Mouse (Mus musculus) gastrocnemius, postnatal 14 days (tissue): ENCODE results near the gene Fam53b. TPM values are rescaled to one million over a fixed set of nuclear protein-coding genes. Genes with fewer than 3 reads are reported as not detected.
A peak's percentile ranks its signal among the peaks of the same experiment; 100 is the strongest.

Source experiments
- DNase-seq: peaks from one replicate; pipeline ENCODE4 v3.0.0; 2021; ENCODE audit warnings: mixed read lengths
- intact Hi-C: fragments of 180-260 bp; cut with DNase I; formaldehyde crosslinking; loops from one replicate; pipeline ENCODE4 v1.15.1; 2025; ENCODE audit warnings: low total_unique reads
- total RNA-seq, 2 experiments: library from RNA; stranded (reverse); gene quantifications; 2 replicates each; pipeline ENCODE4 v1.2.3; 2021

Gene Fam53b
- total RNA-seq, 2 experiments from 2014 or later, result 19.5 to 24.1 TPM

DNA sequence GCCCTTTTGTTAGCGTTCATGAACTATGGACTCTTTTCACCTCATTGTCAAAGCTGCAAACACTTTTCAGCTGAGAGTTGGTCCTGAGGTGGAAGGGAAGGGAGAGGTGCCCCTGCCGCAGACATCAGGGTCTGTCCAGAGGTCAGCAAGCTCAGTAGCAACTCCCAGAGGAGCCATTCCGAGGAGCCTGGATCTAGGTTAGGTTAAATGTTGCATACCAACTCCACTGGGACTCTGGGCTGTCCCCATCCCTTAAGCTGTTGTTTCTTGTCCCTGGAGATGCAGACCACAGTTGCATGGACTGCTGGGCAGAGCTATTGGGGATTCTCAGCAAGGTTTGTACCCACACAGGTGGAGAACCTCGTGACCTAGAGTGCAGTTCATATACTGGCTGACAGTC, 114.5 kb downstream of the Fam53b start:
- intact Hi-C loops, result no loop called here
- no peak for DNase-seq

- DNase-seq, result no peak
- intact Hi-C loops, result no loop called here
Observed at GRCm38 (mm10) chr7:132698737-132699136, 114.9 kb downstream of the Fam53b start.

DNA sequence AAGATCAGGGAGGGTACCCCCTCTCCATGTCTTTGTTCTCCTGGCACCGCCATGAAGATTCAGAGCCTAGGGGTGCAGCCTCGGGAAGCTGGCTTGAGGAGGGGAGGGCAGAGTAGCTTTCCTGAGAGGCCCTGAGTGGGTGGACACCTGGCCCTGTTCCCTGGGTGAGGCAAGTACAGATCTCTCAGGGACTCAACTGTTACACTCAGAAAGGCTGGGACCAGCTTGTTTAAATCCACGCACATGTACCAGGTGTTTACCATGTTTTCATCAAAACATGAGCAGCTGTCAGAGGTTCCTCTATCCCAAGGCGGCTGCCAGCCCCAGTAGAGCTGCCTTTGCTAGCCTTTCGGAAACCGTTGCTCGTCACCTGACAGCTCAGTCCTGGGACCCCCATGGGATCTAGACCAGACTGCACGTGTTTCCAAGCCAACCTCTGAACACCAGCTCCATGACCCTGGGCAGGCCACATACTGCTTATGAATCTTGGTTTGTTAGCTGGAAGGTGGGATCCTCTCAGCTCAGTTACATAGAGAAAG, 116.4 kb downstream of the Fam53b start:
- intact Hi-C loops, result no loop called here
- DNase-seq, result no peak

GRCm38 (mm10) chr7:132693561-132693960, 120.1 kb downstream of the Fam53b start:
- no peak for DNase-seq
- intact Hi-C loops, result no loop called here

DNA sequence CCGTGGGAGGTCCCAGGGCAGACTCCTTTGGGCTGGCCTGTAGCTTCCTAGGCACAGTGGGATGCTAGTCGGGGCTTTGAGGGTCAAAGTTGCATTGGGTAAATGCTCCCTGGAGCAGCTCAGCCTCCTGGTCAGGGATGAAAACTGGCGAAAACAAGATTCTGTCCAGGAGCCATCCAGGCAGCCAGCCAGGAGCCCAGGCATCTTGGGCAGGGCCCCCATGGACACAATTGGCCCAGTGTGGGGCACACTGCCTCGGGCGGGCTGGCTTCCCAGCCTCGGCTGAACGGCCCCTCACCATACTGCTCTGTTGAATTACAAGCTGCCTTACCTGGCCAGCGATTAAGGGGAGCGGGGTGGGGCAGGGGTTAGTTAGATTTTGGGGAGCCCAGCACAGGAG, 121.0 kb downstream of the Fam53b start:
- intact Hi-C loops, result no loop called here
- DNase-seq, result no peak

GRCm38 (mm10) chr7:132690716-132691472, 122.8 kb downstream of the Fam53b start:
- no peak for DNase-seq
- intact Hi-C loops, result no loop called here

DNA sequence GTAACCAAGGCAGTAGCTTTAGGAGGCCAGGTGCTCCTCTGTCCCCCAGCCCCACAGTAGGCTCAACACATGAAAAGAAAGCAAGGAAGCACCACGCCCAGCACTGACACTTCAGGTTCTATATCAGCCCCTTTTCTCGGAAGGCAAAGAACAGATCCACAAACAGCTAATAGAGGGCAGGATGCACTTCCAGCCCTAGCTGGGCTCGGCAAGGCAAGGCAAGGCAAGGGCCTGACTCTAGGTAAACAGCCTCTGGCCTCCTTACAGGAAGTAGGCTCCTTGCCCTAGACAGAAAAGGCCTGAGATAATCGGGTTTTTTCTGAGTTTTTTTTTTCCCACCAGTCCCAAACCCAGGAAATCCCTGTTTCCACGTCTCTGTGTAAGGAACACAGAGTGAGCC, 124.0 kb downstream of the Fam53b start:
- intact Hi-C loops, result no loop called here
- no peak for DNase-seq

DNA sequence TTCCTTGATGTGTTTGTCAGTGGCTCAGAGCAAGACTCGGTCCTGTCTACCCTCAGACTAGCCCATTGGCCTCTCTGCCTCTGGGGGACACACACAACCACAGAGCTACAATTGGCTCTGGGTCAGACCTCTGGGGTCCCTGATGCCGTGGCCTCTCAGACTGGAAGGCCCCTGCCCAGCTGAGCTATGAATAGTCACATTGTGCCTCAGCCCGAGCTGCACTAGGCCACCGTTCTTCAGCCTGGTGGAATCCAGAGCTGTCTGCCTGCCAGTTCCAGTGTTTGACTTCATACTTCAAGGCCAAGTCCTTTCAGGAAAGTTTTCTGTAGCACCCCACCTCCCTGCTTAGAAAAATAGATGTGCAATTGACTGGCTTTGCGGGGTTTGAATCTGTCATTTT, 125.0 kb downstream of the Fam53b start:
- intact Hi-C loops, result no loop called here
- no peak for DNase-seq

GRCm38 (mm10) chr7:132687897-132688296, 125.8 kb downstream of the Fam53b start:
- DNase-seq, result no peak
- intact Hi-C loops, result no loop called here

DNA sequence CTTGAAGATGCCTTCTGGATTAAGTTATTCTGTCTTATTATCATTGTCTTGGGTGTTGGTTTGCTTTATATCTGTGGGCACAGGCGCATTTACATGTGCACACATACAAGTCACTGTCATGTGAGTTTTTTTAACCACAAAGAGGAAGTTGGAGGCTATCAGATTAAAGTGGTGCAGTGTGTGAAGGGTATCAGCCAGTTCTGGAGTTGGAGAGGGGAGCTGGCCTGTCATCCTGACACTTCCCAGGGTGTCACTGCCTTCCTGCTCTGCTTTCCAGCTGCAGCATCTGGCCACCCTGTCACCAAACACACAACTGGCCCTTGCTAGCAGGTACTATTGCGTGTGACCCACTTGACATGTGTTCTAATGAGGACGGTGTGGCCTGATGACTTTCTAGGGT, 127.2 kb downstream of the Fam53b start:
- no peak for DNase-seq
- intact Hi-C loops, result no loop called here

GRCm38 (mm10) chr7:132683923-132684322, 129.8 kb downstream of the Fam53b start:
- DNase-seq, result no peak
- intact Hi-C loops, result no loop called here

DNA sequence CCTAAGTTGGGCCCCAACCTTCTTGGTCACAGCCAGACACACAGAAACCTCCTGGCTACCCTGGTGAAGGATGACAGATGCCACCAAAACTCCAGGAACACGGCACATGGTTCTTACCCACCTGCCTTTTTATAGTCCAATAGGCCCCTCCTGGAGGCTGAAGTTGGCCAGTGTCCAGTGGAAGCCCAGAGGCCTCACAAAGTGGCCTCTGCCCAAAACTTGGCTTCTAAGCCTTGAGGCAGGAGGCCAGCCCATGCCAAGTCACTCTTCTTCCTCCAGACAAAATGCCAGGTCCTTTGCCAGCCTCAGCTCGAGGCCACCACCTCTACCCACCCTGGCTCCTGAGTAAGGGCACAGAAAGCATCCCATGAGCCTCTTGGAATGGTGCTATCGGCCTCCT, 130.8 kb downstream of the Fam53b start:
- intact Hi-C loops, result no loop called here
- no peak for DNase-seq

DNA sequence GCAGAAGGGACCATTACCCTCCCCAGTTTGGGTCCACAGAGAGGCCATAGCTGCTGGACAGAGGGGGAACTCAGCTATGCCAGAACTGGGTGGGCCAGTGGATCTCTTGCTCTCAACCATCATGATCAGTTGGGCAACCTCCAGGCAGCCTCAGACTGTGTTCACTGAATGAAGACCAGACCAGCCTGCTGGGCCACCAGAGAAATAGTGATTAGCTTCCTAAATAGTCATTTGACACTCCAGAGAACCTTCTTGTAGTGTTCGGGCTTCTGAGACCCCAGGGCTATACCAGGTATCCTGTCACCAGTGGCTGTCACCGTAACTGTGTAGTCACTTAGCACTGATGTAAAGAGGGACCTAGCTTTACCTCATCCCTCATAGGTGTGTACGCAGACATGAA, 131.3 kb downstream of the Fam53b start:
- intact Hi-C loops, result no loop called here
- DNase-seq, result no peak

DNA sequence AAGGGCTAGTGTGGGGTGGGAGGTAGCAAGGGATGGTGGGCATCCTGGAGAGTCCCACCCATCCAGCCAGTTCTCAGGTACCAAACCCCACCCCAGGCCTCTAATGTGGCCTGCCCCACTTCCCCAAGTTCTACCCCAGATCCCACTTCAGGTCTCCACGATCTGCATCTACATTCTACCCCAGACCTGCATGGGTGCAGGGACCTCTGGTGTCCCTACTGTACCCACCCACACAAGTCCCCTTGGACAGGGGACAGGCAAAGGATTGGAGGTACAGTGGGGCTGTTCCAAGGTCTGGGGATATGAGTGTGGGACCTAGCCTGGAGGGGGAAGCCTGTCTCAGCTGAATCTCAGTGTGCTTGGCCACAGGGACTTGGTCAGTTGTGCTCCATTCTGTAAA, 131.9 kb downstream of the Fam53b start:
- DNase-seq, result no peak
- intact Hi-C loops, result no loop called here

GRCm38 (mm10) chr7:132681296-132681695, 132.4 kb downstream of the Fam53b start:
- intact Hi-C loops, result no loop called here
- no peak for DNase-seq

DNA sequence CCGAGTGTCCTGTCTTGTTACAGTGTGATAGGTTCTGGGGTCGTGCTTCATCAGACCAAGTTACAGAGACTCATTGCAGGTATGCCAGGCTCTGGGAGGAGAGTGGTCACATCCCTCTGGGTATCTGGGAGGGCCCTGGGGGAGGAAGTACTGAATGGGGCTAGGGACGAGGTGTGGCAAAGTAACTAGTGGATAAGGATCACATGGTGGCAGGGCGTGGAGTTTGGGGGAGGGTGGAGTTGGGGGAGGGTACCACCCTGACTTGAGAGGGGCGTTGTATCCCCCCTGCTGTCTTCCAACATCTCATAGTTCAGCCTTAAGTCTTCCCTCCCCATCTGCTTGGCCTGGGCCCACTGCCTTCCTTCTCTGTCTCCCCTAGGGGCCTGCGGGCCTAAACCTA, 134.1 kb downstream of the Fam53b start:
- intact Hi-C loops, result no loop called here
- DNase-seq, result no peak

DNA sequence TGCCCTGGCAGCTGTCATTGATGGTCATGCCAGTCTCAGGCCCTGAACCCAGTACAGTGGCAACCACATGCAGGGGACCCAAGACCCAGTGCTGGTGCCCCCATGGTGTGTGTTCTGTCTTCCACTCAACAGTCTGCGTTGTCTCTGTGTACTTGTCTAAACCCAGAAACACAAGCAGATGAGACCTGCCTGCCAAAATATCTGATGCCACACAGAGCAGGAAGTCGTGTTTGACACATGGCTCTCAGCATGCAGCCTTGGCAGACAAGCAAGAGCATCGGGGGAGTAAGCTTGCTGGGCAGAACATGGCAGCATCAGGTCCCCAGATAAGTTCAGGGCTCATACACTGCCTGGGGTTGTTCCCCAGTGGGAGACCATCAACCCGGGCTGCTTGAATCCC, 134.6 kb downstream of the Fam53b start:
- intact Hi-C loops, result no loop called here
- no peak for DNase-seq

- no peak for DNase-seq
- intact Hi-C loops, result no loop called here
Observed at GRCm38 (mm10) chr7:132675922-132676321, 137.8 kb downstream of the Fam53b start.

GRCm38 (mm10) chr7:132673931-132674755, 139.5 kb downstream of the Fam53b start:
- intact Hi-C loops, result no loop called here
- DNase-seq, result peak; percentile 88

DNA sequence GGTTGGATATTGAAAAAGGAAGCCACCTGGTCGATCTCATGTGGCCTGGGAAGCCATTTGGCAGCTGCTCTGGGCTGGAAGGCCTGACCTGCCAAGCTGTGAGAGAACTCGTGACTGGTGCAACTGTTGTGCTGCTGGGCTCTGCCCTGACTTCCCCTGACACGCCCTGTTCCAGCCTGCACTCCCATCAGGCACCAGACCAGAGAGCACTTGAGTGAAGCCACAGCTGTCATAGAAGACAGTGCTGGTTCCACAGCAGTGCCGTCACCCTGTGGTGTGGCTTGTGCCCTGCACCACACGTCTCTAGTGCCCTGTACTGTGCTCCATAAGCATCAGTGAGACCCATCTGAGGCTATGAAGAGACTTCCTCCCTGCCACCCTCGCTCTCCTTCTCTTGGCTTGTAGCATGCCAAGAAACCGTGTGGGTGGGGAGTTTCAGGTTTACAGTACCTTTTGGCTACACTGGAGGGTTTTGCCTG, 141.2 kb downstream of the Fam53b start:
- intact Hi-C loops, result no loop called here
- DNase-seq, result peak; percentile 78

DNA sequence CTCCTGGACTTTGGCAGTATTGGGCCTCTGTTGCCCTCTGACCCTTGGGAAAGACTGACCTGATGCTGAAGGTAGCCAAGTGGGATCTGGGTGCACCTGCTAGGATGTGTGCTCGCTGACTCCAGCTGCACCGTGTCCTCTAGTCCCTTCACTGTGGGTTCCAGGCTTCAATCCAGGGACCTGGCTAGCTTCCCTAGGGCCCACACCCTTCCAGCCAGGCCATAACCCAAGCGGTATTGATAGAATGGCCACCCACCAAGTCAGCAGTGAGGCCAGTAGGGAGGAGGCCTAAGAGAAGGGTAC, 142.9 kb downstream of the Fam53b start:
- intact Hi-C loops, result no loop called here
- peak; percentile 67 for DNase-seq
